Mouse (Mus musculus): ENCODE measurements around the gene Cfap54. TPM values are rescaled to one million over a fixed set of nuclear protein-coding genes. Genes with fewer than 3 reads are reported as not detected.

Gene Cfap54
- polyA plus RNA-seq, 1 experiment: 0.44 TPM

GRCm38 (mm10) chr10:93091928-93092327 lies 10.5 kb upstream of the Cfap54 start:
- no peaks in the 10 kb centered on the region for H3K36me3 ChIP-seq (ENCODE audit: control insufficient read depth, insufficient read depth, low read length)
- no peaks in the 10 kb centered on the region for H3K27me3 ChIP-seq (ENCODE audit: control insufficient read depth, insufficient read depth, low read length)
- H3K4me3 ChIP-seq (ENCODE audit: control insufficient read depth, insufficient read depth, low read length): no peak overlapping the region
- 96% methylated on average over 2 of the region's 2 CpGs for WGBS
- no peak for TF ChIP-seq POLR2A (IDR thresholded peaks at IDR 0.05; ENCODE audit: control insufficient read depth, extremely low read depth, insufficient read depth, low read length, poor library complexity)
- no peak for TF ChIP-seq CTCF (IDR thresholded peaks at IDR 0.05; ENCODE audit: borderline replicate concordance, control insufficient read depth, extremely low read depth, insufficient read depth, low read length, poor library complexity)
- no peaks in the 10 kb centered on the region for H3K4me1 ChIP-seq (replicated peaks; ENCODE audit: control insufficient read depth, insufficient read depth, low read length)
- no peak for DNase-seq
- H3K27ac ChIP-seq (ENCODE audit: control insufficient read depth, insufficient read depth, low read length): no peak overlapping the region

DNA sequence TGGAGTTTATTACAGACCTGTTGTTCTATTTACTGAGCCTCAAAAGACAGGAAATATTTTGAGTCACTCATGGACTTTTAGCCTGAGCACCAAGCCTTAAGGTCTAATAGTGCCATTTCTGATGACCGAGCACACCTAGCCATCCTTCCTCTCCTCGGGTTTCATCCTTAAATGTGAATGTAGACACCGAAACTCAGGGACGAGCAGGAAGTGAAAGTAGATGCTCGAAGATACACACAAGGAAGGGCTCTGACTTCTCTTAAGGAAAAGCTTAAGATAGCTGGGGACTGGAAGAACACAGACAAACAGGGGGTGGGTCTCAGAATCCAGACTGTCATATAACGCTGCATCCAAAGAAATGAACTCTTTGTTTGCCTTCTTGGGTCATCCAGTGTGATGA lies 8.8 kb upstream of the Cfap54 start:
- no peak for DNase-seq

DNA sequence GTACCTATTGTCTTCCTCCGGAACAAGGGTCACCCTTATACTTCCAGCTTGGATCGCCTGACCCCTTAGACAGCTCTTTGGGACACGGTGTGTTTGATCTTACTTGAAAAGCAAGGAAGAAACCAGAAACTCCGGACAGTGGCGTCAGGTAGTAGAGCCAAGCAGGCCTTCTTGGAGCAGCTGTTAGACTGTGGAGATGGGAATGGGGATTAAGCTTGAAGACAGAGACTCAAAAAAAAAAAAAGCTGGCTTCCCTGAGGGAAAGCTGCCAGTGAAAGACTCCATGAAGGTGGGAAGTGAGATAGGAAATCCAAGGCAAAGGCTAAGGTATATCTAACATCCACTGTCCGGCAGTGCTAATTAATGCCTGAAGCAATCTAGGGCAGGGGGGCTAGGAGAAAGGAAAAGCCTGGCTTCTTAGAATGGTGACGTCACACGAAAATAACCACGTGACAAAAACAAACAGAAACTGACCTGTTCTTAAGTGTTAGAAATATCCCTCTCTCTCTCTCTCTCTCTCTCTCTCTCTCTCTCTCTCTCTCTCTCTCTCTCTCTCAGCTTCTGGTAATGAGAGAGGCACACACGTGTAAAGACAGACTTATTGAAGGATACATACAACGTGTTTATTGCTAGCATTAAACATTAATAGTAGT lies 7.1 kb upstream of the Cfap54 start:
- H3K27me3 ChIP-seq (ENCODE audit: control insufficient read depth, insufficient read depth, low read length): no peaks in the 10 kb centered on the region
- H3K27ac ChIP-seq (ENCODE audit: control insufficient read depth, insufficient read depth, low read length): no peak overlapping the region
- no peaks in the 10 kb centered on the region for H3K36me3 ChIP-seq (ENCODE audit: control insufficient read depth, insufficient read depth, low read length)
- 86% methylated on average over 11 of the region's 11 CpGs for WGBS
- peaks cover 5% of the 10 kb centered on the region; the same call in 1 of the 2 replicates for H3K4me1 ChIP-seq (replicated peaks; ENCODE audit: control insufficient read depth, insufficient read depth, low read length)
- no peak for TF ChIP-seq CTCF (IDR thresholded peaks at IDR 0.05; ENCODE audit: borderline replicate concordance, control insufficient read depth, extremely low read depth, insufficient read depth, low read length, poor library complexity)
- no peak for TF ChIP-seq POLR2A (IDR thresholded peaks at IDR 0.05; ENCODE audit: control insufficient read depth, extremely low read depth, insufficient read depth, low read length, poor library complexity)
- H3K4me3 ChIP-seq (ENCODE audit: control insufficient read depth, insufficient read depth, low read length): no peak overlapping the region
- no peak for DNase-seq

More for the DNA sequence above, 8.8 kb upstream of the Cfap54 start:
- WGBS: 64% methylated on average over 6 of the region's 6 CpGs
- Histone ChIP-seq H3K27me3 (ENCODE audit: control insufficient read depth, insufficient read depth, low read length) (no peaks in the 10 kb centered on the region), H3K36me3 (ENCODE audit: control insufficient read depth, insufficient read depth, low read length) (no peaks in the 10 kb centered on the region), H3K4me3 (ENCODE audit: control insufficient read depth, insufficient read depth, low read length) (no peak overlapping the region), H3K4me1 (replicated peaks; ENCODE audit: control insufficient read depth, insufficient read depth, low read length) (no peaks in the 10 kb centered on the region), H3K27ac (ENCODE audit: control insufficient read depth, insufficient read depth, low read length) (no peak overlapping the region)
- no peak for TF ChIP-seq CTCF (IDR thresholded peaks at IDR 0.05; ENCODE audit: borderline replicate concordance, control insufficient read depth, extremely low read depth, insufficient read depth, low read length, poor library complexity)
- no peak for TF ChIP-seq POLR2A (IDR thresholded peaks at IDR 0.05; ENCODE audit: control insufficient read depth, extremely low read depth, insufficient read depth, low read length, poor library complexity)

DNA sequence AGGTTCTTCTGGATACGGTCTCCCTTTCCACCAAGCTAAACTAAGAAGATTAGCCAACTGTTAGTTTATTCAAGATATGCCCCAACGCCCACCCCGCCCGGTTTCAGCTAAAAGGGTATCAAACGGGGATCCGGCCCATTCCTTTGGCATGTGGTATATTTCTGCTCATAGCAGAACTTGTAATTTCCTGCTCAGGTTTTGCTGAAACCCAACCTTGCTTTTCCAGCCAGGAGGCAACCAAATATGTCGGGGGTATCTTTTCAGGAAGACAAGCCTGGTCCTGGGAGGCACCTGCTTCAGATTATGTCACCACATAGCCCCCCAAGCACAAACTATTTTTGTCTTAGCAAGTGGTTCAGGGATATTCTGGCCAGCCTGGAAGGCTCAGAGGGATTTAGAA lies 6.1 kb upstream of the Cfap54 start:
- Histone ChIP-seq H3K4me1 (replicated peaks; ENCODE audit: control insufficient read depth, insufficient read depth, low read length) (peaks cover 8% of the 10 kb centered on the region), H3K36me3 (ENCODE audit: control insufficient read depth, insufficient read depth, low read length) (no peaks in the 10 kb centered on the region), H3K4me3 (ENCODE audit: control insufficient read depth, insufficient read depth, low read length) (no peak overlapping the region), H3K27me3 (ENCODE audit: control insufficient read depth, insufficient read depth, low read length) (no peaks in the 10 kb centered on the region), H3K27ac (ENCODE audit: control insufficient read depth, insufficient read depth, low read length) (no peak overlapping the region)
- WGBS: 87% methylated on average over 7 of the region's 7 CpGs
- TF ChIP-seq CTCF (IDR thresholded peaks at IDR 0.05; ENCODE audit: borderline replicate concordance, control insufficient read depth, extremely low read depth, insufficient read depth, low read length, poor library complexity) (no peak), POLR2A (IDR thresholded peaks at IDR 0.05; ENCODE audit: control insufficient read depth, extremely low read depth, insufficient read depth, low read length, poor library complexity) (no peak)
- DNase-seq: no peak

- WGBS: 8% methylated on average over 8 of the region's 8 CpGs
- H3K27me3 ChIP-seq (ENCODE audit: control insufficient read depth, insufficient read depth, low read length): no peaks in the 10 kb centered on the region
- TF ChIP-seq CTCF (IDR thresholded peaks at IDR 0.05; ENCODE audit: borderline replicate concordance, control insufficient read depth, extremely low read depth, insufficient read depth, low read length, poor library complexity) (no peak), POLR2A (IDR thresholded peaks at IDR 0.05; ENCODE audit: control insufficient read depth, extremely low read depth, insufficient read depth, low read length, poor library complexity) (no peak)
- H3K4me3 ChIP-seq (ENCODE audit: control insufficient read depth, insufficient read depth, low read length): no peak overlapping the region
- peak overlapping the region; percentile 50 for H3K27ac ChIP-seq (ENCODE audit: control insufficient read depth, insufficient read depth, low read length)
- H3K36me3 ChIP-seq (ENCODE audit: control insufficient read depth, insufficient read depth, low read length): no peaks in the 10 kb centered on the region
- peaks cover 14% of the 10 kb centered on the region for H3K4me1 ChIP-seq (replicated peaks; ENCODE audit: control insufficient read depth, insufficient read depth, low read length)
- peak; percentile 26 for DNase-seq
These were observed 2.5 kb upstream of the Cfap54 start for GRCm38 (mm10) chr10:93083963-93084340.

GRCm38 (mm10) chr10:93083198-93083962 lies 2.0 kb upstream of the Cfap54 start:
- H3K4me3 ChIP-seq (ENCODE audit: control insufficient read depth, insufficient read depth, low read length): peak overlapping the region; percentile 20; the same call in 1 of the 2 replicates
- no peaks in the 10 kb centered on the region for H3K36me3 ChIP-seq (ENCODE audit: control insufficient read depth, insufficient read depth, low read length)
- TF ChIP-seq POLR2A (IDR thresholded peaks at IDR 0.05; ENCODE audit: control insufficient read depth, extremely low read depth, insufficient read depth, low read length, poor library complexity) (no peak), CTCF (IDR thresholded peaks at IDR 0.05; ENCODE audit: borderline replicate concordance, control insufficient read depth, extremely low read depth, insufficient read depth, low read length, poor library complexity) (no peak)
- H3K27me3 ChIP-seq (ENCODE audit: control insufficient read depth, insufficient read depth, low read length): no peaks in the 10 kb centered on the region
- peaks cover 14% of the 10 kb centered on the region for H3K4me1 ChIP-seq (replicated peaks; ENCODE audit: control insufficient read depth, insufficient read depth, low read length)
- no peak overlapping the region for H3K27ac ChIP-seq (ENCODE audit: control insufficient read depth, insufficient read depth, low read length)
- peak; percentile 14 for DNase-seq
- WGBS: 12% methylated on average over 17 of the region's 17 CpGs
